13 mouse cellular contexts compared by ENCODE assay signal in genomic region chr5:146679198-146679681, GRCm38 (mm10).
DNase-seq lines count a peak whose midpoint lies in the region; ATAC-seq and TF ChIP-seq lines count a peak whose summit lies in the region.
"Had no signal": no experiment of that assay in that cellular context is flagged by ENCODE, and none has a peak within 500 bp of the region (broad histone marks: within the 10 kb centered on the region; RNA-seq: fewer than 3 reads in every experiment).

No protein-coding gene starts in this region.

- no peaks in the 10 kb centered on the region for H3K36me3 ChIP-seq in CH12.LX (replicated peaks in 1 of 2; ENCODE audit: control insufficient read depth in 1 of 2, insufficient read depth in 1 of 2, low read length in 1 of 2)
- no peaks in the 10 kb centered on the region for H3K36me3 ChIP-seq in intestine, embryonic 14.5 days (ENCODE audit: control insufficient read depth, insufficient read depth, low read length)
- H3K36me3 ChIP-seq in liver, embryonic 16.5 days (ENCODE audit: control insufficient read depth, insufficient read depth), result no peaks in the 10 kb centered on the region
- no peaks in the 10 kb centered on the region for H3K36me3 ChIP-seq in midbrain, embryonic 15.5 days (replicated peaks)
- no peaks in the 10 kb centered on the region for H3K36me3 ChIP-seq in hindbrain, embryonic 10.5 days
- H3K36me3 ChIP-seq: forebrain, embryonic 10.5 days; neural tube, embryonic 15.5 days had no signal

- H3K4me1 ChIP-seq in CH12.LX (ENCODE audit: control insufficient read depth in 1 of 2, insufficient read depth in 2 of 2), result peaks cover 19 to 91% of the 10 kb centered on the region in 2 experiments
- peaks cover 17% of the 10 kb centered on the region for H3K4me1 ChIP-seq in intestine, embryonic 14.5 days (replicated peaks; ENCODE audit: control insufficient read depth, insufficient read depth, low read length)
- peaks cover 49% of the 10 kb centered on the region for H3K4me1 ChIP-seq in liver, embryonic 16.5 days (ENCODE audit: control insufficient read depth, low read depth, low read length)
- peaks cover 4% of the 10 kb centered on the region; the same call in 1 of the 2 replicates for H3K4me1 ChIP-seq in midbrain, embryonic 15.5 days
- H3K4me1 ChIP-seq in hindbrain, embryonic 10.5 days (replicated peaks), result peaks cover 29% of the 10 kb centered on the region

- H3K9ac ChIP-seq in CH12.LX (ENCODE audit: insufficient read depth, low read depth), result peak overlapping the region; percentile 23; the same call in 1 of the 2 replicates
- no peak overlapping the region for H3K9ac ChIP-seq in intestine, embryonic 14.5 days (ENCODE audit: low read length)
- H3K9ac ChIP-seq in liver, embryonic 16.5 days (ENCODE audit: low read depth, low read length), result 0 out of 2 replicates have a peak overlapping the region, but pooled peaks have one; percentile 4
- H3K9ac ChIP-seq in midbrain, embryonic 15.5 days, result no peak overlapping the region
- H3K9ac ChIP-seq: lung, embryonic 14.5 days; neural tube, embryonic 15.5 days had no signal

- intact Hi-C loops in left cerebral cortex, postnatal 14 days (cut with DNase I), result no loop called here

- H3K27ac ChIP-seq in CH12.LX (ENCODE audit: insufficient read depth, low read depth), result peak overlapping the region; percentile 97
- peak overlapping the region; percentile 80; the same call in 1 of the 2 replicates for H3K27ac ChIP-seq in intestine, embryonic 14.5 days (ENCODE audit: low read depth)
- H3K27ac ChIP-seq in liver, embryonic 16.5 days (ENCODE audit: low read length), result peak overlapping the region; percentile 89
- no peak overlapping the region for H3K27ac ChIP-seq in midbrain, embryonic 15.5 days
- H3K27ac ChIP-seq in hindbrain, embryonic 10.5 days, result no peak overlapping the region
- H3K27ac ChIP-seq: forebrain, embryonic 10.5 days; hindbrain, postnatal 0 days; neural tube, embryonic 15.5 days had no signal

- dilution Hi-C loops in CH12.LX (cut with MboI; ENCODE audit: extremely low pct_ligation_motif_present, extremely low pct_unique_long_range_greater_than_20kb, low sequenced_read_pairs), result no loop called here

- WGBS in intestine, embryonic 14.5 days, result 29% methylated on average over 6 of the region's 6 CpGs
- 31% methylated on average over 6 of the region's 6 CpGs for WGBS in liver, embryonic 16.5 days (ENCODE audit: insufficient replicate concordance)
- 79% methylated on average over 6 of the region's 6 CpGs for WGBS in midbrain, embryonic 15.5 days
- 73% methylated on average over 6 of the region's 6 CpGs for WGBS in hindbrain, embryonic 10.5 days

- no peak for TF ChIP-seq CTCF in CH12.LX (conservative IDR thresholded peaks at IDR 0.05 in 1 of 2, IDR thresholded peaks at IDR 0.05 in 1 of 2; ENCODE audit: low read depth in 2 of 2, low read length in 2 of 2)

- no peak for TF ChIP-seq EP300 in CH12.LX (IDR thresholded peaks at IDR 0.05; ENCODE audit: low read length)

- H3K9me3 ChIP-seq in CH12.LX (replicated peaks; ENCODE audit: low read length), result no peaks in the 10 kb centered on the region
- no peaks in the 10 kb centered on the region for H3K9me3 ChIP-seq in intestine, embryonic 14.5 days (ENCODE audit: control insufficient read depth, low read length)
- H3K9me3 ChIP-seq in liver, embryonic 16.5 days (replicated peaks; ENCODE audit: control insufficient read depth, low read length), result no peaks in the 10 kb centered on the region
- no peaks in the 10 kb centered on the region for H3K9me3 ChIP-seq in midbrain, embryonic 15.5 days
- no peaks in the 10 kb centered on the region for H3K9me3 ChIP-seq in hindbrain, embryonic 10.5 days
- H3K9me3 ChIP-seq: forebrain, embryonic 10.5 days; neural tube, embryonic 15.5 days had no signal

- peak; percentile 95 for DNase-seq in heart, adult 11 months
- DNase-seq in heart, adult 8-10 months (ENCODE audit: low spot score), result no peak
- DNase-seq in CH12.LX (ENCODE audit: extremely low read depth), result no peak
- peak; percentile 76 for DNase-seq in intestine, embryonic 14.5 days (ENCODE audit: low spot score)
- no peak for DNase-seq in left cerebral cortex, postnatal 14 days (ENCODE audit: low spot score in 2 of 2)
- DNase-seq in hindbrain, embryonic 10.5 days (ENCODE audit: low spot score), result no peak
- DNase-seq: cerebellum, postnatal 10 days; lung, embryonic 14.5 days had no signal

- TF ChIP-seq RAD21 in CH12.LX (IDR thresholded peaks at IDR 0.05; ENCODE audit: low read depth, low read length), result no peak

- H3K27me3 ChIP-seq in CH12.LX (replicated peaks), result peaks cover 4% of the 10 kb centered on the region
- no peaks in the 10 kb centered on the region for H3K27me3 ChIP-seq in intestine, embryonic 14.5 days (replicated peaks; ENCODE audit: control insufficient read depth, insufficient read depth, low read length)
- H3K27me3 ChIP-seq in liver, embryonic 16.5 days (ENCODE audit: control insufficient read depth, insufficient read depth, low read depth, low read length), result no peaks in the 10 kb centered on the region
- H3K27me3 ChIP-seq in midbrain, embryonic 15.5 days (replicated peaks), result peaks cover 36% of the 10 kb centered on the region
- H3K27me3 ChIP-seq in hindbrain, embryonic 10.5 days (ENCODE audit: insufficient read depth, poor library complexity, severe bottlenecking), result peaks cover 19% of the 10 kb centered on the region

- H3K4me3 ChIP-seq in CH12.LX (replicated peaks in 1 of 3; ENCODE audit: low read depth in 2 of 3, low read length in 2 of 3, poor library complexity in 1 of 3), result no peak overlapping the region
- no peak overlapping the region for H3K4me3 ChIP-seq in intestine, embryonic 14.5 days (ENCODE audit: low read depth, low read length)
- H3K4me3 ChIP-seq in liver, embryonic 16.5 days (ENCODE audit: low read depth, low read length), result no peak overlapping the region
- no peak overlapping the region for H3K4me3 ChIP-seq in midbrain, embryonic 15.5 days
- H3K4me3 ChIP-seq in hindbrain, embryonic 10.5 days, result no peak overlapping the region
- H3K4me3 ChIP-seq: forebrain, embryonic 10.5 days; neural tube, embryonic 15.5 days had no signal

- peak; percentile 73 for ATAC-seq in intestine, embryonic 14.5 days (replicated peaks; ENCODE audit: low FRiP score, low TSS enrichment, low read depth)
- ATAC-seq in liver, embryonic 16.5 days (ENCODE audit: low read depth), result peak; percentile 76
- ATAC-seq in midbrain, embryonic 15.5 days (replicated peaks), result no peak
- ATAC-seq: hindbrain, postnatal 0 days had no signal

- in situ Hi-C loops in CH12.LX (cut with MboI; ENCODE audit: low pct_ligation_motif_present, low pct_unique_long_range_greater_than_20kb, low sequenced_read_pairs), result loop anchor here (10.0 to 25.0 kb wide), 3 partner anchors 183 to 633 kb away; partner anchors contain the start of genes Cdx2 and Urad

- H3K79me2 ChIP-seq in CH12.LX (replicated peaks; ENCODE audit: control insufficient read depth, extremely low read depth, insufficient read depth, poor library complexity, severe bottlenecking), result no peaks in the 10 kb centered on the region

- peak overlapping the region; percentile 52; the same call in 1 of the 2 replicates for H3K4me2 ChIP-seq in CH12.LX (ENCODE audit: insufficient read depth, low read depth, poor library complexity, severe bottlenecking)
- H3K4me2 ChIP-seq in intestine, embryonic 14.5 days (ENCODE audit: low read length), result no peak overlapping the region
- peak overlapping the region; percentile 28; the same call in 1 of the 2 replicates for H3K4me2 ChIP-seq in liver, embryonic 16.5 days (ENCODE audit: low read depth, low read length)
- no peak overlapping the region for H3K4me2 ChIP-seq in midbrain, embryonic 15.5 days
- H3K4me2 ChIP-seq: lung, embryonic 14.5 days; neural tube, embryonic 15.5 days had no signal

- no peak for TF ChIP-seq POLR2A in CH12.LX (IDR thresholded peaks at IDR 0.05; ENCODE audit: low read depth, low read length)

TF ChIP-seq in CH12.LX, 34 proteins besides CTCF, POLR2A, EP300 and RAD21:
- no peak for TF ChIP-seq JUND (conservative IDR thresholded peaks at IDR 0.05; ENCODE audit: low read depth, low read length)
- no peak for TF ChIP-seq ZMIZ1 (IDR thresholded peaks at IDR 0.05; ENCODE audit: low read depth, low read length)
- no peak for TF ChIP-seq SIN3A (IDR thresholded peaks at IDR 0.05; ENCODE audit: low read length)
- TF ChIP-seq NRF1 (IDR thresholded peaks at IDR 0.05; ENCODE audit: low read depth, low read length), result 0 out of 2 replicates have a peak, but pooled peaks have one; percentile 16
- 0 out of 2 replicates have a peak, but pooled peaks have one; percentile 1 for TF ChIP-seq TBP (conservative IDR thresholded peaks at IDR 0.05; ENCODE audit: low read depth, low read length)
- 0 out of 2 replicates have a peak, but pooled peaks have one; percentile 3 for TF ChIP-seq ETS1 (conservative IDR thresholded peaks at IDR 0.05; ENCODE audit: low read depth, low read length)
- TF ChIP-seq CHD2 (IDR thresholded peaks at IDR 0.05; ENCODE audit: low read length), result 0 out of 2 replicates have a peak, but pooled peaks have one; percentile 8

Comparison
In these comparisons a context has a peak if more than half of its experiments do, and no peak if none do; other contexts are left out.
1. DNase-seq: peak in heart, adult 11 months (single experiment) and intestine, embryonic 14.5 days (single experiment); none in heart, adult 8-10 months (single experiment), CH12.LX (single experiment), left cerebral cortex, postnatal 14 days (0 of 2) and hindbrain, embryonic 10.5 days (single experiment).
2. H3K27ac ChIP-seq: peak in CH12.LX (single experiment), intestine, embryonic 14.5 days (single experiment) and liver, embryonic 16.5 days (single experiment); none in midbrain, embryonic 15.5 days (single experiment) and hindbrain, embryonic 10.5 days (single experiment).
3. H3K4me2 ChIP-seq: peak in CH12.LX (single experiment) and liver, embryonic 16.5 days (single experiment); none in intestine, embryonic 14.5 days (single experiment) and midbrain, embryonic 15.5 days (single experiment).
4. H3K9ac ChIP-seq: peak in CH12.LX (single experiment) and liver, embryonic 16.5 days (single experiment); none in intestine, embryonic 14.5 days (single experiment) and midbrain, embryonic 15.5 days (single experiment).